Mouse (Mus musculus) hindbrain, embryonic 14.5 days (tissue): Measurements from ENCODE around the gene Slc27a4. TPM values are rescaled to one million over a fixed set of nuclear protein-coding genes. Genes with fewer than 3 reads are reported as not detected.

Source experiments
- ATAC-seq: fragments of 200-750 bp; cut with Nextera tagmentation; 2 replicates; pipeline ENCODE4 v1.8.0; 2017; ENCODE audit warnings: moderate number of reproducible peaks, mild to moderate bottlenecking, moderate TSS enrichment, moderate library complexity; ENCODE audit not compliant: low FRiP score
- DNase-seq: peaks from one replicate; pipeline ENCODE4 v3.0.0-alpha.2; 2015; ENCODE audit warnings: low spot score
- H3K27ac ChIP-seq: fragments of 300-500 bp; sonication (generic); 2 replicates; pipeline ENCODE4 v1.5.1; 2014; ENCODE audit warnings: mild to moderate bottlenecking, moderate library complexity
- H3K27me3 ChIP-seq: fragments of 300-500 bp; sonication (generic); 2 replicates; pipeline ENCODE4 v1.6.1; 2014; ENCODE audit warnings: mild to moderate bottlenecking, low read length, mixed read lengths; ENCODE audit not compliant: control insufficient read depth, insufficient read depth
- H3K36me3 ChIP-seq: fragments of 300-500 bp; sonication (generic); replicated peaks from 2 replicates; pipeline ENCODE4 v1.6.1; 2014; ENCODE audit not compliant: control insufficient read depth, insufficient read depth
- H3K4me1 ChIP-seq: fragments of 300-500 bp; sonication (generic); replicated peaks from 2 replicates; pipeline ENCODE4 v1.6.1; 2014; ENCODE audit warnings: antibody characterized with exemption, low read length, mixed read lengths; ENCODE audit not compliant: control insufficient read depth, insufficient read depth
- H3K4me2 ChIP-seq: fragments of 300-500 bp; sonication (generic); replicated peaks from 2 replicates; pipeline ENCODE4 v1.6.1; 2014; ENCODE audit warnings: mild to moderate bottlenecking, moderate library complexity
- H3K4me3 ChIP-seq: fragments of 300-500 bp; sonication (generic); replicated peaks from 2 replicates; pipeline ENCODE4 v1.5.1; 2014; ENCODE audit warnings: mild to moderate bottlenecking, low read length
- H3K9ac ChIP-seq: fragments of 300-500 bp; sonication (generic); 2 replicates; pipeline ENCODE4 v1.6.1; 2014
- H3K9me3 ChIP-seq: fragments of 300-500 bp; sonication (generic); 2 replicates; pipeline ENCODE4 v1.6.1; 2016; ENCODE audit warnings: low read length; ENCODE audit not compliant: control insufficient read depth
- WGBS: fragments of 180-500 bp; shearing (Covaris S2); extraction: QIAGEN DNeasy Blood & Tissue Kit; methylation state at CpG from one replicate; pipeline ENCODE4 v1.1.7; 2014; 5-methylcytosine and 5-hydroxymethylcytosine counted together
- polyA plus RNA-seq: library from polyadenylated mRNA; unstranded; fragments of >200 nt; fragmentation: Nextera tagmentation; extraction: Ambion mirVana; gene quantifications from 2 replicates; pipeline ENCODE4 v1.2.1, GENCODE M21; 2014

Gene Slc27a4
- polyA plus RNA-seq, 1 experiment from 2014 or later: 40.1 TPM

DNA sequence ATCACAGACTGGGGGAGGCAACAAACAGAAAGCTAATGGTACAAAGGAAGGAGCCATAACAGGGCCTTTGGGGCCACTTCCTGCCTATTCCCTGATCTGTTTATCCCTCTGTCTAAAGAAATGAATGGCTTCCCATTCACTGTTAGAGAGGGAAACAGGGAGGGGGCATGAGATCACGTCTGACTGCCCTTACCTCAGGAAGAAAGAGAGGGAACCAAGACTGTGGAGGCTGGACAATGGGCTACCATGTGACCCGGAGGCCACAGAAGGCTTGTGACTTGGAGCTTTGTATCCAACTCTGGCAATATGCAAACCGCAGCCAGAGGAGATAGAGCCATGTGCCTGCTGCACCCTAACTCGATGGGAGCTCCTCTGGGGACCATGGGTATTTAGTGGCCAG lies 18.1 kb upstream of the Slc27a4 start:
- peaks cover 13% of the 10 kb centered on the region for H3K4me1 ChIP-seq
- no peak overlapping the region for H3K27ac ChIP-seq
- peaks cover 69% of the 10 kb centered on the region for H3K36me3 ChIP-seq
- H3K27me3 ChIP-seq: no peaks in the 10 kb centered on the region
- ATAC-seq: no peak
- WGBS: 63% methylated on average over 4 of the region's 4 CpGs
- no peak overlapping the region for H3K4me3 ChIP-seq
- H3K4me2 ChIP-seq: no peak overlapping the region
- DNase-seq: no peak
- no peaks in the 10 kb centered on the region for H3K9me3 ChIP-seq
- no peak overlapping the region for H3K9ac ChIP-seq

DNA sequence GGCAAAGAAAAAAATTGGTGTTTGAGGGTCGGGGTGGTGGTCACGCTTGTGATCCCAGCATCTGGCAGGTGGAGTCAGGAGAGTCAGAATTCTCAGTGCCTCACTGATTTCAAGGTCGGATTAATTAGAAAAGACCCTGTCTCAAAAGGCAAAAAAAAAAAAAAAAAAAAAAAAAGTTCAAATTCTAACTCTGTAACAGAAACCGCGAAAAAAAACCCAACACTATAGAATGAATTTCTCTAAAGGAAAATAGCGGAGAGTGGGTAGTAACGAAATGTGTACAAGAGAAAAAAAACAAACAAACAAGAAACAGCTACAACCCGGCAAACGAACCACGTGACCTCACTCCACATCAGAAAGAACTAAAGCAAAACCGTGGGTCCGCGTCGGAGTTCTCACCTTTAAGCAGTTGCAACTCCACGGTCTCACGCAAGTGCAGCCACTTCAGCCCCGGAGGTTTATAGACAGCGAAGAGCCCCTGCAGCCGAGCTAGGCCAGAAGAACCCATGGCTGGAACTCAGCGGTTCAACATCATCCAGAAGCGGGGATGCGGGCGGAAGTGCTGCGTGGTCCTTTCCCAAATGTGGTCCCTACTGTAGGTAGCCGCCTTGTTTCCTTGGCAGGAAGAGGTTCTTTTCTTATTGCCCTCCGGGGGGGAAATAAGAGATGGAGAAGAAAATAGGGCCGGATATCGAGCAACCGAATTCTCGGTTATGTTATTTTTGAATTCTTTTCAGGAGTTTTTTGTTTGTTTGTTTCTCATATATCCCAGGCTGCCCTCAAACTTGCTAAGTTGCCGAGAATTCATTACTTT lies 15.1 kb upstream of the Slc27a4 start, which contains the start of gene Coq4:
Gene Coq4 (plus strand): TSS at position 390 of the 814 bp plus-strand sequence.
- peak; percentile 85 for ATAC-seq
- Histone ChIP-seq H3K4me3 (peak within 1 kb of the TSS; percentile 66), H3K9me3 (no peaks in the 10 kb centered on the region), H3K27ac (peak within 1 kb of the TSS; percentile 68), H3K4me1 (peaks cover 13% of the 10 kb centered on the region), H3K4me2 (peak within 1 kb of the TSS; percentile 85), H3K36me3 (peaks cover 67% of the 10 kb centered on the region), H3K27me3 (no peaks in the 10 kb centered on the region), H3K9ac (peak within 1 kb of the TSS; percentile 77)
- WGBS: 2% methylated on average over 31 of the region's 31 CpGs
- peak; percentile 97 for DNase-seq

DNA sequence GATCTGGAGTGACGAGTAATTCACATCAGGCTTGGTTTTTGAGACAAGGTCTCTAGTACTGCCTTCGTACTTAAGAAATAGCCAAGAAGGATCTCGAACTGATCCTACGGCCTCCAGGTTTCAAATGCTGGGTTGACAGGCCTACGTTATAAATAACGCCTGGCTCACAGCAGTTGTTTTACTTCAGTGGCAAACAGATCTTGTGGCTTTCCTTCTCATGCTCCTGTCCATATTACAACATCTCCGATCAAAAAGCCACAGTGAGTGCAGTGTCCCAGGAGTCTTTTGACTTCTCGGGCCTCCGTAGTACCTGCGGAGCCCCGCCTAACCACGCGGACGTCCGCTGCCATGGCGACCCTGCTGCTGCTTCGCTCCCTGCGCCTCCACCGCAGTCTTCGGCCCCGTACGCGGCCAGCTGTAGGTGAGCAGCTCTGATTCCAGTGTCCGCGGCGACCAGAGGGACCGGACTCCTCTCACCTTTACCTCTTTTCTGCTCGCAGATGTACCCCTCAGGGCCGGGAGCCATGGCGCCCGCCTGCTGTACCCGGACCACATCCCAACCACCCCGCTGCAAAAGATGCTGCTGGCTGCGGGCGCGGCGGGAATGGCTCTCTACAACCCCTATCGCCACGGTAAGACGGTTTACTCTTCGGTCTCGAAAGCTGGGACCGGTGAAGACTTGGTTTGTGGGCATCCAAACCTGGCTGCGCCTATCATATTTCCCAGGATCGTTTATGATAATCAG lies 14.3 kb upstream of the Slc27a4 start, which contains the start of gene Trub2:
Gene Trub2 (minus strand): TSS at position 566 of the 745 bp plus-strand sequence.
- peak; percentile 79 for DNase-seq
- WGBS: under 1% methylated on average over 45 of the region's 45 CpGs
- peak within 1 kb of the TSS; percentile 66 for H3K4me3 ChIP-seq
- peaks cover 13% of the 10 kb centered on the region for H3K4me1 ChIP-seq
- H3K4me2 ChIP-seq: peak within 1 kb of the TSS; percentile 85
- H3K9ac ChIP-seq: peak within 1 kb of the TSS; percentile 77
- H3K9me3 ChIP-seq: no peaks in the 10 kb centered on the region
- peak; percentile 81 for ATAC-seq
- H3K36me3 ChIP-seq: peaks cover 65% of the 10 kb centered on the region
- H3K27me3 ChIP-seq: no peaks in the 10 kb centered on the region
- H3K27ac ChIP-seq: peak within 1 kb of the TSS; percentile 68

GRCm38 (mm10) chr2:29792772-29793487 lies 9.5 kb upstream of the Slc27a4 start:
- WGBS: 97% methylated on average over 2 of the region's 2 CpGs
- Histone ChIP-seq H3K36me3 (peaks cover 63% of the 10 kb centered on the region), H3K27ac (no peak overlapping the region)

DNA sequence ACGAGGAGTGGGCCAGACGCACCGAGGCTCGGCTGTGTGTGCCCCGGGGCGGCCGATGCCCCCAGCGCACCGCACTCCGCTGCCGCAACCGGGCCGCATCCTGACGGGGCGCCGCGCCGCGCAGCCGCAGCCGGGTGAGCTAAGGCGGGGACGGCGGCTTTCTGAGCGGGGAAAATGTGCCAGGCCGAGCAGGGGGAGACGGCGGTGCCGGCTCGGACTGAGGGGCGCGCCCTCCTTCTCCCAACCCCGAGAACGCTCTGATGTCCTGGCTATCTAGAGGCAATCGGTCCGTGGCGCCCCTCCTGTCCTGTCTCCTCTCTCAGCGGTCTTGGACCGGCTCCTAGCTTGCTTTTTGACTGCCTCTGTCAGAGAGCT lies 380 bp downstream of the Slc27a4 start:
- Histone ChIP-seq H3K27ac (peak overlapping the region; percentile 91), H3K4me1 (peaks cover 12% of the 10 kb centered on the region), H3K36me3 (peaks cover 37% of the 10 kb centered on the region), H3K4me3 (peak overlapping the region; percentile 88), H3K4me2 (peak overlapping the region; percentile 77), H3K9me3 (no peaks in the 10 kb centered on the region), H3K27me3 (no peaks in the 10 kb centered on the region), H3K9ac (peak overlapping the region; percentile 95)
- 0% methylated on average over 28 of the region's 39 CpGs for WGBS
- DNase-seq: no peak
- ATAC-seq: no peak

More at GRCm38 (mm10) chr2:29792772-29793487, 9.5 kb upstream of the Slc27a4 start:
- ATAC-seq (no peak), DNase-seq (no peak)
- no peaks in the 10 kb centered on the region for H3K27me3 ChIP-seq
- H3K9me3 ChIP-seq: no peaks in the 10 kb centered on the region
- H3K9ac ChIP-seq: no peak overlapping the region
- peaks cover 8% of the 10 kb centered on the region; the same call in 1 of the 2 replicates for H3K4me1 ChIP-seq
- H3K4me3 ChIP-seq: no peak overlapping the region
- H3K4me2 ChIP-seq: no peak overlapping the region

GRCm38 (mm10) chr2:29803400-29803831 lies 982 bp downstream of the Slc27a4 start:
- Histone ChIP-seq H3K4me3 (peak overlapping the region; percentile 88), H3K9ac (peak overlapping the region; percentile 95), H3K4me1 (peaks cover 12% of the 10 kb centered on the region), H3K9me3 (no peaks in the 10 kb centered on the region), H3K4me2 (peak overlapping the region; percentile 77), H3K27ac (peak overlapping the region; percentile 91), H3K36me3 (peaks cover 43% of the 10 kb centered on the region), H3K27me3 (no peaks in the 10 kb centered on the region)
- DNase-seq (no peak), ATAC-seq (peak; percentile 46; the same call in 1 of the 2 replicates)
- WGBS: 20% methylated on average over 6 of the region's 6 CpGs

GRCm38 (mm10) chr2:29815678-29816371 lies 13.4 kb downstream of the Slc27a4 start:
- Histone ChIP-seq H3K4me3 (no peak overlapping the region), H3K9me3 (no peaks in the 10 kb centered on the region), H3K27me3 (no peaks in the 10 kb centered on the region), H3K4me2 (no peak overlapping the region), H3K9ac (no peak overlapping the region), H3K4me1 (peaks cover 17% of the 10 kb centered on the region), H3K36me3 (peaks cover 63% of the 10 kb centered on the region), H3K27ac (no peak overlapping the region)
- WGBS: 91% methylated on average over 11 of the region's 11 CpGs
- no peak for DNase-seq
- ATAC-seq: no peak

- Histone ChIP-seq H3K27me3 (no peaks in the 10 kb centered on the region), H3K36me3 (peaks cover 45% of the 10 kb centered on the region), H3K4me2 (peak overlapping the region; percentile 33), H3K4me1 (peaks cover 18% of the 10 kb centered on the region), H3K9me3 (no peaks in the 10 kb centered on the region), H3K4me3 (no peak overlapping the region), H3K27ac (peak overlapping the region; percentile 72), H3K9ac (no peak overlapping the region)
- DNase-seq: peak; percentile 97
- ATAC-seq: peak; percentile 78
- whole genome bisulfite sequencing: 39% methylated on average over 8 of the region's 8 CpGs
Observed at GRCm38 (mm10) chr2:29817426-29818232, 15.2 kb downstream of the Slc27a4 start.
